Mouse (Mus musculus) Muller cell, postnatal 12 days (primary cell): Measurements from ENCODE around the gene Lamtor4.

Experiments used
- DNase-seq: peaks from one replicate; pipeline ENCODE4 v3.0.0-alpha.2; 2015; ENCODE audit errors: inconsistent ontology term

Lamtor4 gene

DNA sequence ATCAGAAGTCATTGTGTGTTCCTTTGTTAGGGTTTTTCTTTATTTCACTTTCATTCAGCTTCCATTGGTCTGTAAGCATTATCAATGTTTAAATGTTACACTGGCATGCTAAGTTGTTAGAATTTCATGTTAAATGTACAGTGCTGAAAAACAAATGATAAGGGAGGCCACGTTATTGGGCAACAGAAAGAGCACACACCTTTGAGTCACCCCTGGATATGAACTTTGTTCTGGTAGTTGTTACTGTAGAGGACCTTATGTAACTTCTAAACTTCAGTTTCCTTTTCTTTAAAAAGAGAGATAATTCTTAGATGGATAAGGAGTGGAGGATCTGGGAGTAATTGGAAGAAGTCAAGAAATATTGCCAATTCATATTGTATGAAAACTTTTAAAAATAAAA, 36.4 kb downstream of the Lamtor4 start:
- DNase-seq: no peak

DNA sequence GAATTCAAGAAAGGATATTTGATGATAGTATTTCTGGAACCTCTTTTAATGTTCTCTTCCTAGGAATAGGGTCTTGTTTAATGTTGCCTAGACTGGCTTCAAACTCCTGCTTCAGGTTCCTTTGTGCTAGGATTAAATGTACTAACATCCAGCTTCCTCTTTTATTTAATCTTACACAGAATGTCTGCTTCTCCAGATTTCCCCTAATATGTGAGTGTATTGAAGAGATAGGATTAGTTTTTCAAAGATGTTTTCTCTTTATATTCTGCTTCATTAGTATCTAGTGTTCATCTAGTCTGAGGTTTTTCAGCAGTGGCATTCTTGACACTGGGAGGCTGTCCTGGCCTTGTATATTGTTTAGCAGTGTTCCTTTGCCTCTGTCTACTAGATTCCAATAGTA, 38.9 kb downstream of the Lamtor4 start:
- DNase-seq: no peak

DNA sequence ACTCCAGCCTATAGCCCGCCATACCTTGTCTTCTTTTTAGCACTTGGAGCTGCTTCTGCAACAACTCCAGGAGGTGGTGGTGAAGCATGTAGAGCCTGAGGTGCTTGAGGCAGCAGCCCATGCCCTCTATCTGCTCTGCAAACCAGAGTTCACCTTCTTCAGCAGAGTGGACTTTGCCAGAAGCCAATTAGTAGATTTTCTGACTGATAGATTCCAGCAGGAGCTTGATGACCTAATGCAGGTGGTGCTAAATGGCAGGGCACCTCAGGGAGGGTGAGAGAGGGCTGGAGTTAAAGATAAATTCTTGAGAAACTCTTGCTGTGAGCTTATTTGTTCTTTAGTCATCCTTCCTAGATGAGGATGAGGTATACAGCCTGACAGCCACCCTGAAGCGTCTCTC, 44.3 kb downstream of the Lamtor4 start:
- no peak for DNase-seq
